Mouse (Mus musculus): Measurements from ENCODE around the gene Agap2. TPM values are rescaled to one million over a fixed set of nuclear protein-coding genes. Genes with fewer than 3 reads are reported as not detected.

Agap2 gene
- 153 TPM for total RNA-seq (2023)

DNA sequence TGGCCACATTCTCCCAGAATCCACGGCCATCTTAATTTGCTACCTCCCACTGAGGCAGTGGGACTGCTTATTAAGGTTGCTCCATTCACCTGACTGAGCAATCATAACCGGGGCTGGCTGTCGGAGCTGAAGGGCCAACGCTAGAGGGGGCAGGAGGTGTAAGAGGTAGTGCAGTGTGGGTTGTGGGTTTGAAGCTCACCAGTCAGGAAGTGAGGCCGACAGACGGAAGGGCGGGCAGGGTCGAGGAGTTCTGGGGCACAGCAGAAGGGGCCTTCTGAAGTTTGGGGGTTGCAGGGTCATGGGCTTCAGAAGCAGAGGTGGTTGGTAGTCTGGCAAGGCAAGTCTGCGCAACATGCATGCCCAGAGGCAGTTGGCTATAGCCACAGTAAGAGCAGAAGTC lies at the start of gene Agap2:
TSS of gene Agap2 (plus strand) at position 205 of the 400 bp plus-strand sequence.

GRCm38 (mm10) chr10:127030336-127031296 lies 44.5 kb upstream of the Agap2 start, which contains the start of gene Tsfm:
Tsfm (minus strand) TSS chr10:127030840.

GRCm38 (mm10) chr10:127041274-127041766 lies 33.8 kb upstream of the Agap2 start, which contains the start of the genes Mettl1 and Eef1akmt3:
Mettl1 (plus strand) TSS chr10:127041414.
Eef1akmt3 (minus strand) TSS chr10:127041513.

DNA sequence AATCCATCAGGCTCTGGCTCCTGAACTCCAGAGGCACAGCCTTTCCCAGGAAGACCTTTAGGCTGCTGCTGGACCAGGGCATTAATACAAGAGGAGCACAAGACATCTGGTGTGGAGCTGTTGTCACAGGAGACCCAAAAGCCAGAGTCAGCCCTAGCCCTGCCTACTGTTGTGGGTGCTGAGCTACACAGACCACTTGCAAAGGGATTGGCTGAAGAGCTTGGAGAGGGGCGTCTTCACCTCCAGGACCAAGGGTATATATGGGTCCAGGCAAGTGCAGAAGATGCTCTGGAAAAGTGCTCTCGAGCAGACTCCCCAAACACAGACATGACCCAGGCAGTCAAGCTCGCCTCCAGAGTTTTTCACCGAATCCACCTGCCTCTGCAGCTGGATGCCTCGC lies 27.1 kb upstream of the Agap2 start, which contains the start of gene Cyp27b1:
TSS of gene Cyp27b1 (plus strand) at position 297 of the 400 bp plus-strand sequence.

DNA sequence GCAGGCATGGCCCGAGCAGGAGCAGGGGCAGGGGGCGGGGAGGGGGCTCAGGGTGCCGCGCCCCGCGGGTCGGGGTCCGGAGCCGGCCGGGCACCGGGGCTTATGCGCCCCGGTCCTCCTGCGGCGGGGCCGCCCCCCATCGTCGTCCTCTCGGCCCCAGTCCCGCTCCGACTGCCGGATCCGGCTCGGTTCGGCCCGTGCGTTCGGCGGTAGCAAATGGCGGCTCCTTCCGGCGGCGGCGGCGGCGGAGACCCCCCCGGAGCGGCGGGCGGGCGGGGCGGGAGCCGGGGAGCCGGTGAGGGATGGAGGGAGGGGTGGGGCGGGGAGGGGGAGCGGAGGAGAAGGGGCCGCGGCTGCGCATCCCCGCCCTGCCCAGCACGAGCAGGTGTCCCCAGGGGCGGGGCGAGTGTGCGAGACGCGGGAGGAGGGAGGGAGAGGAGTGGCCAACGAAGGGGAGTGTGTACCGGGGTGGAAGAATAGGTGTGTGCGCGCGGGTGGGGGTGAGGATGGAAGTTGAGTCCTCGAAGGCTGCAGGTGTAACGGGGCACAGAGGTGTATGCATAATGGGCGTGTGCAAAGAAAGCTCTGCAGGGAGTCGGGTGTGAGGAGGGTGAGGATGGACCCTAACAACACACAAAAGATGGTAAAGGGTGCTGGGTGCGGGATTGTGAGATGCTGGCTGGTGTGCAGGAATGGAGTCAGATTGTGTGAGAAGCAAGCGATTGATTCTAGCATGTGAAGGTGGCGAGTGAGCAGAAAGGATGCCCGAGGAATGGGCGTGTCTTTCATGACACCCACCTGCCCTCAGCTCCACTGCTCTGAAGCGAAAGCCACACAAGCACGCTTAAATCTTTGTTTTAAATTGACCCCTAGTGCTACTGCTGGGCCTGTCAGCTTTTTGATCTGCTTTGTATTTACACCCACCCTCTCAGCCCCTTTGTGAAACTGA lies 14.8 kb upstream of the Agap2 start, which contains the start of gene March9:
TSS of gene March9 (minus strand) at position 217 of the 949 bp plus-strand sequence.

DNA sequence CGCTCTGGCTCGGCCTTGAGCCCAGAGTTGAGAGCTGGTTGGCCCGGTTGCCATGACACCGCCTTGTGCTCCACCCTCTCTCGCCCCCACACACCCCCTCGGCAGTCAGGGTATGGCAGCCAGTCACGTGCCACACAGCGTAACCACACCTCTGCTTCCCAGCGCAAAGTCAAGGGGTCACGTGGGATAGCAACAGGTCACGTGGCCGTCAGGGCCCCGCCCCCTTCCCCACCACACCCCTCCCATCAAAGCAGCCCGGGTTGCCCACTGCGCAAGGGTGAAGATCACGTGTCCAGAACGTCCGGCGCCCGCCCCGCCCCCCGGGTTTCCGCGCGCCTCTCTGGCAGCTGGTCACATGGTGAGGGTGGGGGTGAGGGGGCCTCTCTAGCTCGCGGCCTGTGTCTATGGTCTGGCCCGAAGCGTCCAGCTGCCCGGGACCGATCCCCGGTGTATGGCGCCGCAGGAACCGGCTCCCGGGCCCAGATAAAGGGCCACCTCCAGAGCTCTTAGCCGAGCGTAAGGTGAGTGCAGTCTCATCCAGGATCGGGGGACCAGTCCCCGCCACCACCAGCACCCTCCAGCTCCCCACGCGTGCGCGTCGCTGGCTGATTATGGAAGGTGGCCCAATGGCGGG lies 11.7 kb upstream of the Agap2 start, which contains the start of gene Cdk4:
TSS of gene Cdk4 (plus strand) at position 296 of the 634 bp plus-strand sequence.

DNA sequence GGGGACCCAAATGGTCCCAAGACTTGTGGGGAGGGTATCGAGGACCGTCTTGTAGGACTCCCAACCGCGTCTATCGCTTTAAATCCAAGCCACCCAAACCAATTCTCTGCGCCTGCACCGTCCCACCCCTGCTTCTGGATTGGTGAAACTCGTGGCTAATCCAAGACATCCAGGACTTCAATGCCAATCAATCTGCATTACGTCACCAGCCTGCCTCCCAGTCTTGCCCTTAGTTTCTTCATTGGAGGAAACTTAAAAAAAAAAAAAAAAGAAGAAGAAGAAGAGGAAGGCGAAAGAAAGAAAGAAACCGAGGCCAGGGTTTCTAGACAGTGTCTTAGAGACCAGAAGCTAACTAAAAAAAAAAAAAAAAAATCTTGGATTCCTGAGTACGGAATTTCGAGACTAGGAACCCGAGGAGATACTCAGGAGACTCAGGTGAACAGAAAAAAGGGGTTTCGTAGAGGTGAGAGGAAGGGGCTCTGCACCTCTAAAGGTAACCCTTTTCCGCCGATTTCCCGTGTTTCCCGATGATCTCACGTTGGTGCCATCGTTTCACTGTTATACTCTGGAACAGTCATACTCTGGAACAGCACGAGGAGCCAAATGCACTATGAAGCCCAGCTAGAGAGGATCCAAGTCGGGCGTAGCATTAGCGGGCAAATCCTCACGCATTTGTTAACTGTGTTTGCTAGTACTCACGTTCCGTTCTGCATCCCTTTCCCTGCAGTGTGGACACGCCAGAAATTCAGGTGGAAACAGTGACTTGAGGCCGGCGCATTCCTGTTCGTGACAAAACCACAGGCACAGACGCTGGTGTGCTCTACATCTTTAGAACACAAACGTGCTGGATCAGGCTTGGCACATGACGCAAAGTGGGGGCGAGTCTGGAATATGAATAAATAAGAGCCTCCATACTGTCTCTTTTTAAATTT lies 4.6 kb upstream of the Agap2 start, which contains the start of gene Tspan31:
TSS of gene Tspan31 (minus strand) at position 75 of the 932 bp plus-strand sequence.

DNA sequence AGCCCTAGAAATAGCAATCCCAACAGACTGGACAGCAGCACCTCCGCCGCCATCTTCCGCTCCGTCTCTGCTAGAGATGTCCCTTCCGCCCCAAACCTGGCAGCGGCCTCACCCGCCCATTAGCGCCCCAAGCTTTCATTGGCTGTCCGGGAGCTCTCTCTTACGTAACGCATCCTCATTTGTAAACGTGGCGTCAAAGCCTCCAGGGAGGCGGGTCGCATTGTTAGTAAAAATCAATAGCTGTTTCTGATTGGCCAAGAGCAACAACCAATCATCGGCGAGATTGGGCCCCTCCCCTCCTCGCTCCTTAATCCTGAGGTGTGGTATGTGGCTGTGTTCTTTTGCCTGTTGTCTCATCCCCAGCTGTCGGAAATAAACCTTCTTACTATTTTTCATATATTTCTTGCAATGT lies 46.0 kb downstream of the Agap2 start, which contains the start of gene Os9:
TSS of gene Os9 (minus strand) at position 66 of the 412 bp plus-strand sequence.

Other genes with a start within 250 kb of the Agap2 start
- gene Atp23, start 173.9 kb upstream of the Agap2 start, total RNA-seq (2023): 4.5 TPM
- 63.3 TPM for gene Ctdsp2, start 96.6 kb upstream of the Agap2 start, total RNA-seq (2023)
- gene Avil, start 74.6 kb upstream of the Agap2 start, total RNA-seq (2023): 1.3 TPM
- gene Tsfm, start 44.4 kb upstream of the Agap2 start, total RNA-seq (2023): 17.7 TPM
- 31.4 TPM for gene Mettl1, start 33.9 kb upstream of the Agap2 start, total RNA-seq (2023)
- gene Eef1akmt3, start 33.8 kb upstream of the Agap2 start, total RNA-seq (2023): not detected
- gene Cyp27b1, start 27.0 kb upstream of the Agap2 start, total RNA-seq (2023): 1.4 TPM
- gene March9, start 15.1 kb upstream of the Agap2 start, total RNA-seq (2023): 4.0 TPM
- 126 TPM for gene Cdk4, start 11.8 kb upstream of the Agap2 start, total RNA-seq (2023)
- gene Tspan31, start 5.0 kb upstream of the Agap2 start, total RNA-seq (2023): 10.0 TPM
- gene Os9, start 45.8 kb downstream of the Agap2 start, total RNA-seq (2023): 86.9 TPM
- 838 TPM for gene B4galnt1, start 89.9 kb downstream of the Agap2 start, total RNA-seq (2023)
- gene Slc26a10, start 105.4 kb downstream of the Agap2 start, total RNA-seq (2023): not detected
- 0.49 TPM for gene Arhgef25, start 114.8 kb downstream of the Agap2 start, total RNA-seq (2023)
- gene Dtx3, start 120.4 kb downstream of the Agap2 start, total RNA-seq (2023): 60.7 TPM
- gene Pip4k2c, start 136.3 kb downstream of the Agap2 start, total RNA-seq (2023): 35.9 TPM
- gene Kif5a, start 188.1 kb downstream of the Agap2 start, total RNA-seq (2023): not detected
- gene Dctn2, start 191.1 kb downstream of the Agap2 start, total RNA-seq (2023): 99.5 TPM
- 93.2 TPM for gene Mbd6, start 213.7 kb downstream of the Agap2 start, total RNA-seq (2023)
- 44.1 TPM for gene Mars, start 236.5 kb downstream of the Agap2 start, total RNA-seq (2023)
- gene Arhgap9, start 246.7 kb downstream of the Agap2 start, total RNA-seq (2023): 328 TPM